Mouse (Mus musculus): ENCODE measurements around the gene Slc39a2.

DNA sequence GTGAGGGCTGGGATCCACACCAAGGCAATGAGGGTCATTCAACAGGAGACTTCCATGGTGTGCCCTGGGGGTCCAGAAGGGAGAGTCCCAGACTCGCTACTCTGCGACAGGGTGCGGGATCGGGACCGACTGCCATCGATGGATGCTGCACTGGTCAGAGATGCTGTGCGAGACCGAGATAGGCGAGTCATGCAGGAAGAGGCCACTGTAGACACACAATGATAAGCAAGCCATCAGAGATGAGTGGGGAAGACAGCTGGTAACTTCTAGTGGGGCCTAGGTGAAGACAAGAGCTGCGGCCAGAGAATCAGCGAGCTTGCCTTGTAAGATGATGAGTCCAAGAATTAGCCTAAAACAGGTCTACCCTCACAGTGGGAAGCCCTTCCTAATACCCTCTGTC, 13.4 kb downstream of the Slc39a2 start:
- TF ChIP-seq CTCF (IDR thresholded peaks at IDR 0.05; ENCODE audit: extremely low read depth, insufficient read depth, insufficient read length, insufficient replicate concordance) (no peak), POLR2A (IDR thresholded peaks at IDR 0.05; ENCODE audit: low read depth, low read length) (no peak)
